Mouse (Mus musculus): ENCODE results near the gene Trcg1.

Trcg1 gene

GRCm38 (mm10) chr9:57233767-57234166 is 2.6 kb upstream of the Trcg1 start:
- DNase-seq: no peak

- DNase-seq: no peak
Measured at GRCm38 (mm10) chr9:57237705-57238104, 1.3 kb downstream of the Trcg1 start.

GRCm38 (mm10) chr9:57238220-57238619 is 1.9 kb downstream of the Trcg1 start:
- DNase-seq: no peak

GRCm38 (mm10) chr9:57241111-57241510 is 4.8 kb downstream of the Trcg1 start:
- DNase-seq: no peak

GRCm38 (mm10) chr9:57242916-57243315 is 6.6 kb downstream of the Trcg1 start:
- DNase-seq: no peak

- DNase-seq: no peak
Measured at GRCm38 (mm10) chr9:57244106-57244685, 7.8 kb downstream of the Trcg1 start.

- DNase-seq: no peak
Measured at GRCm38 (mm10) chr9:57246482-57246881, 10.1 kb downstream of the Trcg1 start.

- DNase-seq: no peak
Measured at GRCm38 (mm10) chr9:57247201-57247671, 10.9 kb downstream of the Trcg1 start.

- DNase-seq: no peak
Measured at GRCm38 (mm10) chr9:57248030-57248942, 11.9 kb downstream of the Trcg1 start.

- DNase-seq: no peak
Measured at GRCm38 (mm10) chr9:57250026-57250425, 13.7 kb downstream of the Trcg1 start.

- DNase-seq: no peak
Measured at GRCm38 (mm10) chr9:57251139-57251538, 14.8 kb downstream of the Trcg1 start.

- no peak for DNase-seq
Measured at GRCm38 (mm10) chr9:57254061-57254460, 17.7 kb downstream of the Trcg1 start.

- DNase-seq: no peak
Measured at GRCm38 (mm10) chr9:57254823-57255495, 18.6 kb downstream of the Trcg1 start.

GRCm38 (mm10) chr9:57256309-57256708 is 20.0 kb downstream of the Trcg1 start:
- no peak for DNase-seq

GRCm38 (mm10) chr9:57256861-57257260 is 20.5 kb downstream of the Trcg1 start:
- no peak for DNase-seq

GRCm38 (mm10) chr9:57257627-57258026 is 21.3 kb downstream of the Trcg1 start:
- DNase-seq: no peak

GRCm38 (mm10) chr9:57259736-57260135 is 23.4 kb downstream of the Trcg1 start:
- peak; percentile 94 for DNase-seq

GRCm38 (mm10) chr9:57260940-57261339 is 24.6 kb downstream of the Trcg1 start:
- DNase-seq: no peak

- DNase-seq: peak; percentile 50
Measured at GRCm38 (mm10) chr9:57261516-57261912, 25.2 kb downstream of the Trcg1 start.

- peak; percentile 61 for DNase-seq
Measured at GRCm38 (mm10) chr9:57261913-57262794, 25.8 kb downstream of the Trcg1 start, which contains the start of gene 1700017B05Rik. Gene 1700017B05Rik, minus strand, starts transcription at chr9:57262612.

GRCm38 (mm10) chr9:57262795-57263684 is 26.7 kb downstream of the Trcg1 start:
- no peak for DNase-seq
